Mouse (Mus musculus): Measurements from ENCODE around the gene Myrf.

DNA sequence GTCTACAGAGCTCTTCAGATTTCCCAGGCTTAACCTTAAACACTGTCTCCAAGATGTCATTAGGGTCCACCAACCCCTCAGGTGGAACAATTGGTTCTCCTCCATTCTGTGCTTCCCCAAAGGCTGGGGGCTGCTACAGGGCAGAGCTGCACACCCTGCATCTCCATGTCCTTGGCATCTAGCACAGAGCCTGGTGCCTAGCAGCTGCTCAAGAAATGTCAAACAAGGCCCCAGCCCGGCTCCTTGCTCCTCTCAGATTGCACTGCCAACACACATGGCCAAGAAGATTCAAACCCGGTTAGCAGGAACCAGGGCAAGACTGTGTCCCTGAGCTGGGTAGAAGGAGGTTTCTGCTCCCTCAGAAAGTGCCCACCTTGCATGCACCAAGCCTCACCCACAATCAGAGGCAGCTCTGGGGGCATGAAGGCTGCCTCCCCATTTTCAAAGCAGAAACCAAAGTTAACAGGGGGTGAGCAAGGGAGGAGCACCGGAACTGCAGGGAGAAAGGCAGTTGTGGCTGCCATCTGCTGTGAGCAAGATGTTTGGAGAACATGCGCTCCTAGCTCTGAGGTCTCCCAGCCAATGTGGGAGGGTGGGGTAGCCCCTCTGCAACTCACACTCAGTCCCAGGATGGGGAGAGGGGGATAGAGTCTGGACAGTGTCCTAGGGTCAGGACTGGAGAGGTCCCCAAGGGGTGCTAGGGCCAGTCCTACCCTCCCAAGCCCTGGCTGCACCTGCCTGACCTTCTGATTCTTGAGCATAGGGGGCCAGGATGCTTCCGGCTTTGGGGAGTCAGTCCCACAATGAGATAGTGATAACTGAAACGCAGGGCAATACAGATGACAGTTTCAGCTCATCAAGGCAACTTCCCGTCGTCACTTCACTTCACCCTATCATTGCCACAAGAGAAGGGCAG is 47.8 kb upstream of the Myrf start:
- no peak for TF ChIP-seq POLR2A (IDR thresholded peaks at IDR 0.05; ENCODE audit: borderline replicate concordance, insufficient read depth, low read length)
- no peak for TF ChIP-seq CTCF (IDR thresholded peaks at IDR 0.05; ENCODE audit: borderline replicate concordance, insufficient read depth, low read depth, low read length)

Measured in cerebellum, adult 2 months (tissue).